Mouse (Mus musculus) liver, postnatal 0 days (tissue): ENCODE measurements at regions not wholly inside any gene's neighbourhood (a gene's known extent, or its start where the extent isn't known, plus 50 kb on each side); places are given as distances from the start of the nearest gene placed in this dataset.

Source experiments
- CTCF ChIP-seq: sonication (generic); IDR thresholded peaks from 2 replicates; pipeline ENCODE4 v1.5.1; 2016; ENCODE audit warnings: antibody characterized with exemption, low read depth
- EP300 ChIP-seq: IDR thresholded peaks from 2 replicates; pipeline ENCODE4 v1.6.1; 2016; ENCODE audit warnings: antibody characterized with exemption, low read depth, mild to moderate bottlenecking

GRCm38 (mm10) chr12:69481420-69481819, 101.4 kb downstream of the Vcpkmt start:
- no peak for TF ChIP-seq CTCF
- TF ChIP-seq EP300 = no peak
